Mouse (Mus musculus) bone marrow, adult 2 months (tissue): Measurements from ENCODE around the gene Hpgds.

Experiments used
- CTCF ChIP-seq: fragments of 200-500 bp; IDR thresholded peaks from 2 replicates; pipeline ENCODE4 v1.5.1; 2011; ENCODE audit warnings: low read length, control low read depth; ENCODE audit not compliant: control insufficient read depth, insufficient read depth
- POLR2A ChIP-seq: fragments of 200-500 bp; IDR thresholded peaks from 2 replicates; pipeline ENCODE4 v1.6.1; 2011; ENCODE audit warnings: low read depth, mild to moderate bottlenecking, control low read depth, low read length, borderline replicate concordance; ENCODE audit not compliant: control insufficient read depth

- TF ChIP-seq POLR2A (no peak), CTCF (no peak)
These were observed 6.9 kb downstream of the Hpgds start for GRCm38 (mm10) chr6:65137802-65138201.
